Mouse (Mus musculus) gastrocnemius, adult 2 months (tissue): Measurements from ENCODE around the gene H2-Q10. TPM values are rescaled to one million over a fixed set of nuclear protein-coding genes. Genes with fewer than 3 reads are reported as not detected.
"Not testable (repeated sequence)": the region's sequence is repeated elsewhere in the genome, so short reads cannot be mapped to it uniquely, and the experiment has no call there.

ENCODE experiments used
- DNase-seq: peaks from one replicate; pipeline ENCODE4 v3.0.0; 2022
- H3K27ac ChIP-seq: fragments of 200-600 bp; 2 replicates; pipeline ENCODE4 v1.8.1; 2022; ENCODE audit warnings: mild to moderate bottlenecking
- H3K4me3 ChIP-seq: fragments of 200-600 bp; 2 replicates; pipeline ENCODE4 v1.8.1; 2022; ENCODE audit warnings: mild to moderate bottlenecking, moderate library complexity
- CTCF ChIP-seq: fragments of 200-600 bp; IDR thresholded peaks from 2 replicates; pipeline ENCODE4 v1.8.1; 2022; ENCODE audit warnings: antibody characterized with exemption, mild to moderate bottlenecking, moderate library complexity
- intact Hi-C: fragments of 180-260 bp; cut with DNase I; formaldehyde crosslinking; loops from one replicate; pipeline ENCODE4 v1.15.1; 2025
- long read RNA-seq, 2 experiments: library from polyadenylated mRNA; stranded (forward); transcript quantifications; one replicate each; pipeline ENCODE4 v2.0.0; 2021
- total RNA-seq, 2 experiments: library from RNA; stranded (reverse); gene quantifications; 2 replicates each; pipeline ENCODE4 v1.2.3; 2021

Gene H2-Q10
- total RNA-seq, result under 1 TPM; 0.05 to 0.33 TPM
- long read RNA-seq, experiment 1, result 0 reads
- long read RNA-seq, experiment 2, result 0 reads

- Histone ChIP-seq H3K27ac (no peak within 1 kb of the TSS), H3K4me3 (peak within 1 kb of the TSS; percentile 53)
- DNase-seq, result peak; percentile 18
- TF ChIP-seq CTCF, result no peak
- intact Hi-C loops, result no loop called here
Observed at GRCm38 (mm10) chr17:35469842-35470751, at the start of gene H2-Q10. Gene H2-Q10 (plus strand): TSS chr17:35470089.

DNA sequence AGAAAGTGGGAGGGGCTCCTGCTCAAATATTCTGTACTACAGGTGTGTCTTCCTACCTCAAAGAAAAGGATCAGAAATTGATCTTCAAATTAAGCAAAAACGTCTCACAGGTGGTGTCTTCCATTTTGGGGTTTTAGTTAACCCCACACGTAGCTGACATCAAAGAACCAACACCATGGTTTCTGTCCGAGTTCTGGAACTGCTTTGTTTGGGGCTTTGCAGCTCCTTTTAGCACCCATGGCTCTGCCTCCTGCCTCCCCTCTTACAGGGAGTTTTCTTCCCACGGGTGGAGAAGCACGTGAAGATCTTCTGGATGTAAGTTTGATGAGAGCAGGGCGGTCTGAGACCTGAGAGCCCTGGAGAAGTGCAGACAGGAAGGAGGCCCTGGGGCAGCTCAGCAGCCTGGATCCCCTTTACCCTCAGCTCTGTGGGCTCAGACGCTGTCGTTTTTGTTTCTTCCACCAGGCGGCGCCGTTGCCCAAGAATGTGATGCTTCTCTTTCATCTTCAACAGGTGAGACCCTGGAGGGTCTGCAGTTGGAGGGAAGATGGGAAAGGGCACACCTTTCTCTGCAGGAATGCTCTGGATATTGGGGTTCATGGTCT, 49.6 kb upstream of the H2-Q10 start:
- DNase-seq, H3K27ac ChIP-seq, H3K4me3 ChIP-seq, intact Hi-C loops: not testable (repeated sequence)
- TF ChIP-seq CTCF, result peak; percentile 58

DNA sequence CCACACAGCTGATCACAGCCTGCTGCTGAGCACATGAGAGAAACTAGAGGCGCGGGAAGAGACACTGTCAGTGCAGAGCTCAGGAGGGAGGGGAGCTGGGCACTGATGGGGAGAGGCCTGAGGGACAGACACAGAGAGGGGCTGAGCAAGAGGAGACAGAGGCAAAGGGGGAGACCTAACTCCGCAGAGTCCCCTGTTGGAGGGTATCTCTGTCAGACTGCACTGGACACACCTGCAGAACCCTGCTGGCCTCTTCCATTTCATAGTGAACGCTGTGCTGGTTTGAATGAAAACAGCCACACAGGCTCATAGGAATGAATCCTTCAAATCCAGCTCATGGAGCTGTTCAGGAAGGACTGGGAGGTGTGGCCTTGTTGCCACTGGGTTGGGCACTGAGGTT, 48.6 kb upstream of the H2-Q10 start:
- not testable (repeated sequence) for DNase-seq

GRCm38 (mm10) chr17:35422360-35422759, 47.5 kb upstream of the H2-Q10 start:
- DNase-seq, H3K4me3 ChIP-seq, H3K27ac ChIP-seq, intact Hi-C loops: not testable (repeated sequence)

More for the DNA sequence above, 48.6 kb upstream of the H2-Q10 start:
- H3K4me3 ChIP-seq, intact Hi-C loops, H3K27ac ChIP-seq: not testable (repeated sequence)

- H3K4me3 ChIP-seq, intact Hi-C loops, H3K27ac ChIP-seq, DNase-seq: not testable (repeated sequence)
Observed at GRCm38 (mm10) chr17:35423131-35423810, 46.6 kb upstream of the H2-Q10 start.

- DNase-seq, result not testable (repeated sequence)
Observed at GRCm38 (mm10) chr17:35424106-35424505, 45.8 kb upstream of the H2-Q10 start.

GRCm38 (mm10) chr17:35424624-35425416, 45.1 kb upstream of the H2-Q10 start, which contains the start of gene H2-Q6:
Gene H2-Q6 (plus strand): TSS chr17:35424850.
- peak; percentile 48 for DNase-seq
- peak within 1 kb of the TSS; percentile 64 for H3K4me3 ChIP-seq
- H3K27ac ChIP-seq, intact Hi-C loops: not testable (repeated sequence)

More at GRCm38 (mm10) chr17:35424106-35424505, 45.8 kb upstream of the H2-Q10 start:
- H3K4me3 ChIP-seq, H3K27ac ChIP-seq, intact Hi-C loops: not testable (repeated sequence)

DNA sequence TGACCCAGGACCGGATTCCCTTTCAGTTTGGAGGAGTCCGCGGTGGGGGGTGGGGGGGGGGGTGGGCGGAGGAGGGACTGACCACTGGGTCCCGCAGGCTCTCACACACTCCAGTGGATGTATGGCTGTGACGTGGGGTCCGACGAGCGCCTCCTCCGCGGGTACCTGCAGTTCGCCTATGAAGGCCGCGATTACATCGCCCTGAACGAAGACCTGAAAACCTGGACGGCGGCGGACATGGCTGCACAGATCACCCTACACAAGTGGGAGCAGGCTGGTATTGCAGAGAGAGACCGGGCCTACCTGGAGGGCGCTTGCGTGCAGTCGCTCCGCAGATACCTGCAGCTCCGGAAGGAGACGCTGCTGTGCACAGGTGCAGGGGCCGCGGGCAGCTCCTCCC, 44.4 kb upstream of the H2-Q10 start:
- DNase-seq, H3K27ac ChIP-seq, intact Hi-C loops: not testable (repeated sequence)
- H3K4me3 ChIP-seq, result peak overlapping the region; percentile 64

DNA sequence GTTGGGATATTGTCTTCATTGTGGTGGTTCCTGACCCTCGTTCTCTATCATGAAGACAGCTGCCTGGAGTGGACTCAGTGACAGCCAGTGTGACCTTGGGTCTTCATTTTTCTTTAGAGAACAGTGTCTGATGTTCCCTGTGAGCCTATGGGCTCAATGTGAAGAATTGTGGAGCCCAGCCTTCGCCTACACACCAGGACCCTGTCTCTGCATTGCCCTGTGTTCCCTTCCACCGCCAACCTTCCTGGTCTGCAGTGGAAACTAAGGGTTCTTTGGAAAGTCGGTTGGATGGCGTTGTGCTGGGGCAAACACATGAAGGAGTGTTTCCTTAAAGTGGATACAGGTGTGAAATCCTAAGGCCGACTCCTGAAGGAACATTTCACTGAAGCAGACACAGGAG, 41.0 kb upstream of the H2-Q10 start:
- H3K4me3 ChIP-seq, H3K27ac ChIP-seq, intact Hi-C loops, DNase-seq: not testable (repeated sequence)

GRCm38 (mm10) chr17:35430671-35431070, 39.2 kb upstream of the H2-Q10 start:
- H3K4me3 ChIP-seq, H3K27ac ChIP-seq, DNase-seq, intact Hi-C loops: not testable (repeated sequence)

DNA sequence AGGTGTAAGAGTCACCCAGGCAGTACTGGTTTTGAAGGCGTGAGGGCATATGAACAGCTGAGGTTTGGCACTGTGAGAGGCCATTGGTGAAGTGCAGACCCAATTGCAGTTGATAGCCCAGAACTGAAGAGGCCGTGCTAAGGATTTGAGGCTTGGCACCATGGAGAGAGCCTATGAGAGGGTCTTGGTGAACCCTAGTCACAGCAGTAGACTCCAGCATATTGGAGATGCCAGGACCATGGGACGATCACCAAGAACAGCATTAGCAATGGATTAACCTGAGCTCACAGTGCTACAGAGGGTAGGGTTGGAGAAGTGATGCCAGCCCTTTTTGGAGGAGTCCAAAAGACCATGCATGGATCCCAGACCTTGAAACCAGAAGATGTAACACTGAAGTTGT, 37.7 kb upstream of the H2-Q10 start:
- DNase-seq, H3K4me3 ChIP-seq, intact Hi-C loops, H3K27ac ChIP-seq: not testable (repeated sequence)

GRCm38 (mm10) chr17:35434836-35435235, 35.1 kb upstream of the H2-Q10 start:
- H3K4me3 ChIP-seq, intact Hi-C loops, H3K27ac ChIP-seq, DNase-seq: not testable (repeated sequence)
- peak; percentile 46 for TF ChIP-seq CTCF

DNA sequence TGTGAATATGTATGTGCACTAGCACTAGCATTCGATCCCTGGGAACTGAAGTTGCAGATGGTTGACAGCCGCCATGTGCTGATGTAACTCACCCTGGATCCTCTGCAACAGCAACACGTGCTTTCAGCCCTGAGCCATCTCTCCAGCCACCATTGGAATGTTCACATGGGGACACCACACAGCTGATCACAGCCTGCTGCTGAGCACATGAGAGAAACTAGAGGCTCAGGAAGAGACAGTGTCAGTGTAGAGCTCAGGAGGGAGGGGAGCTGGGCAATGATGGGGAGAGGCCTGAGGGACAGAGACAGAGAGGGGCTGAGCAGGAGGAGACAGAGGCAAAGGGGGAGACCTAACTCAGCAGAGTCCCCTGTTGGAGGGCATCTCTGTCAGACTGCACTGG, 34.3 kb upstream of the H2-Q10 start:
- H3K27ac ChIP-seq, intact Hi-C loops, DNase-seq, H3K4me3 ChIP-seq: not testable (repeated sequence)

DNA sequence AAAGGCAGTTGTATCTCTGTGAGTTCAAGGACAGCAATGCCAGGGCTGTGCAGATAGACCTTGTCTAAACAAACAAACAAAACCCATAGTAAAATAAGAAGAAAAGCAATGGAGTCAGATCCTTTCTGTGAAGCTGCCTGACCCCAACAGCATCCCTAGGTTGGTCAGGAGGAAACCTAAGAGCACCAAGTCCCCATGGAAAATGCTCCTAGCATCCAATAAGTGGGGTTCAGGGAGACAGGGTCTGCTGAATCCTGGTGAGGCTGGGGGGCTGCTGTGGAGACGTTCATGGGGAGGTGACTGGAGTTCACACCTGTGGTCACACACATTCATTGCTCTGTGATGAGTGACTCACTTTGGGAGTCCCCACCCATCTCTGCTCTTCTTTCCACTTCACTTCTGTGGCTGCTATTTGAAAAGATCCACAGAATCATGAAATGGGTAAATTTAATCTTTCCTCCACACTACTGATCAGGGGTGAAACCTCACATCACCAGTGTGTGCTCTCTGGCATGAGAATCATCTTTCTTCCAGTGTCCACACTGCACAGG, 32.4 kb upstream of the H2-Q10 start:
- intact Hi-C loops, result not testable (repeated sequence)

DNA sequence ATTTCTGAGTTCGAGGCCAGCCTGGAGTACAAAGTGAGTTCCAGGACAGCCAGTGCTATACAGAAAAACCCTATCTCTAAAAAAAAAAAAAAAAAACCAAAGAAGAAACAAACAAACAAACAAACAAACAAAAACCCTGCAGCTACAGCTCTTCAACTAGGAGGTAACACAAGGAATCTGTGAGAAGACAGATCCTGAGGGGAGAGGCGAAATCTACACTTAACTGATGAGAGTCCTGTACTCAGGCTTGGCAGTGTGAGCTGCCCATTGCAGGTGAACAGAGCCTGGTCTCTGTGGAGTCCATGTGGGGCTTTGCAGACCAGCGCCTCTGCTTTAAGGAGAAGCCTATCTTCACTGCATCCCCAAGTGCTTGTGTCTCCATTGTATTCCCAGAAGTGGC, 31.5 kb upstream of the H2-Q10 start:
- H3K4me3 ChIP-seq, intact Hi-C loops, H3K27ac ChIP-seq, DNase-seq: not testable (repeated sequence)

More for the DNA sequence above, 32.4 kb upstream of the H2-Q10 start:
- not testable (repeated sequence) for DNase-seq, H3K4me3 ChIP-seq, H3K27ac ChIP-seq

DNA sequence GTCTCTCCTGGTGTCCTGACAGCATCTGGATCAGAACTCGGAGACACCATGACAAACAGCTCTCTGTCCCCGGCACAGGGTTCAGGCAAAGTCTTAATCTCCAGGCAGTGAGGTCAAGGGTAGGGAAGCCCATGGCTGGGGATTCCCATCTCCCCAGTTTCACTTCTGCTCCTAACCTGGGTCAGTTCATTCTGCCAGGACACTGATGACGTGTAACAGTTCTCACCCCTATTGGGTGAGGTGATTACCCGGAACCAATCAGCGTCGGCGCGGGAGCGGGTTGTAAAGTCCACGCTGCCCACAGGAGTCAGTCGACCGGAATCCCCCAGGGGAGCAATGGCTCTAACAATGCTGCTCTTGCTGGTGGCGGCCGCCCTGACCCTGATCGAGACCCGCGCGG, 31.0 kb upstream of the H2-Q10 start, which contains the start of gene H2-Q7:
Gene H2-Q7, plus strand, starts transcription at position 271 of the 400 bp plus-strand sequence.
- H3K27ac ChIP-seq, intact Hi-C loops: not testable (repeated sequence)
- peak within 1 kb of the TSS; percentile 67 for H3K4me3 ChIP-seq
- peak; percentile 77 for DNase-seq
